Mouse (Mus musculus): ENCODE data around the gene Daam1.

- TF ChIP-seq CTCF (IDR thresholded peaks at IDR 0.05; ENCODE audit: insufficient read depth, low read length) (no peak), POLR2A (IDR thresholded peaks at IDR 0.05; ENCODE audit: borderline replicate concordance, extremely low read depth, low read depth, low read length) (no peak)
Measured at GRCm38 (mm10) chr12:71975626-71976025, 144.7 kb downstream of the Daam1 start.
